Mouse (Mus musculus): ENCODE data around the gene Cnbd2.

The Cnbd2 gene

GRCm38 (mm10) chr2:156302063-156302462, 10.0 kb upstream of the Cnbd2 start:
- ChIA-PET CTCF (no interaction called here), POLR2A (interaction anchor here in 2 of 4 experiments (1.0 to 1.3 kb wide), 2 partner anchors 29 to 122 kb away, joined by 3 to 4 read pairs; partner anchors contain the start of gene Rbm39 (in 1 of the 2))

GRCm38 (mm10) chr2:156304351-156304750, 7.7 kb upstream of the Cnbd2 start:
- POLR2A ChIA-PET, result interaction anchor here in 2 of 4 experiments (0.5 to 3.5 kb wide), 10 partner anchors 8 to 229 kb away, joined by 3 to 17 read pairs (median 5); partner anchors contain the start of genes Cnbd2 (in 2 of the 2) and Scand1 (in 2 of the 2)
- CTCF ChIA-PET, result interaction anchor here in 2 of 4 experiments (0.6 to 2.9 kb wide), 7 partner anchors 8 to 90 kb away, joined by 3 to 10 read pairs (median 3); partner anchors contain the start of genes Cnbd2 (in 1 of the 2) and Scand1 (in 1 of the 2)

- ChIA-PET POLR2A (interaction anchor here in 2 of 4 experiments (0.7 to 3.5 kb wide), 14 partner anchors 11 to 194 kb away, joined by 3 to 17 read pairs (median 3); partner anchors contain the start of genes Cpne1 (in 1 of the 2), Rbm12 (in 1 of the 2) and Rbm39 (in 1 of the 2)), CTCF (interaction anchor here (0.6 to 2.9 kb wide), 40 partner anchors 8 to 501 kb away, joined by 3 to 10 read pairs (median 3); no protein-coding TSS in a partner anchor)
Measured at GRCm38 (mm10) chr2:156305818-156306217, 6.3 kb upstream of the Cnbd2 start.

GRCm38 (mm10) chr2:156307261-156307660, 4.8 kb upstream of the Cnbd2 start:
- ChIA-PET CTCF (interaction anchor here (0.6 to 2.9 kb wide), 8 partner anchors 9 to 328 kb away, joined by 3 to 10 read pairs (median 4); no protein-coding TSS in a partner anchor), POLR2A (interaction anchor here in 3 of 4 experiments (0.6 to 1.4 kb wide), 5 partner anchors 9 to 509 kb away, joined by 3 to 5 read pairs (median 4); no protein-coding TSS in a partner anchor)

- ChIA-PET CTCF (no interaction called here), POLR2A (interaction anchor here in 1 of 4 experiments (0.6 kb wide), 1 partner anchor 98 kb away, joined by 4 read pairs; no protein-coding TSS in a partner anchor)
Measured at GRCm38 (mm10) chr2:156309948-156310347, 2.2 kb upstream of the Cnbd2 start.

- ChIA-PET POLR2A (interaction anchor here in 1 of 4 experiments (0.6 kb wide), 1 partner anchor 98 kb away, joined by 4 read pairs; no protein-coding TSS in a partner anchor), CTCF (no interaction called here)
Measured at GRCm38 (mm10) chr2:156310455-156310854, 1.6 kb upstream of the Cnbd2 start.

- CTCF ChIA-PET, result interaction anchor here in 1 of 4 experiments (1.2 to 1.7 kb wide), 2 partner anchors 34 to 42 kb away, joined by 3 to 5 read pairs; no protein-coding TSS in a partner anchor
- POLR2A ChIA-PET, result interaction anchor here in 2 of 4 experiments (1.2 to 2.4 kb wide), 10 partner anchors 9 to 135 kb away, joined by 3 to 15 read pairs (median 6); partner anchors contain the start of gene Rbm39 (in 2 of the 2)
Measured at GRCm38 (mm10) chr2:156310945-156311344, 1.2 kb upstream of the Cnbd2 start.

GRCm38 (mm10) chr2:156311441-156311840, 658 bp upstream of the Cnbd2 start:
- CTCF ChIA-PET, result interaction anchor here in 3 of 4 experiments (0.6 to 1.8 kb wide), 10 partner anchors 8 to 204 kb away, joined by 3 to 6 read pairs (median 4); partner anchors contain the start of gene Romo1 (in 1 of the 3)

GRCm38 (mm10) chr2:156311841-156312291, 233 bp upstream of the Cnbd2 start:
- ChIA-PET CTCF (interaction anchor here in 3 of 4 experiments (0.6 to 1.8 kb wide), 17 partner anchors 8 to 620 kb away, joined by 3 to 6 read pairs (median 4); partner anchors contain the start of genes Romo1 (in 1 of the 3) and Trpc4ap (in 1 of the 3)), POLR2A (interaction anchor here in 3 of 4 experiments (0.6 to 2.4 kb wide), 51 partner anchors 8 to 1062 kb away, joined by 3 to 15 read pairs (median 4); partner anchors contain the start of genes Phf20 (in 2 of the 3), Rbm39 (in 2 of the 3), Cep250 (in 1 of the 3) and Epb41l1 (in 1 of the 3))

More at GRCm38 (mm10) chr2:156311441-156311840, 658 bp upstream of the Cnbd2 start:
- POLR2A ChIA-PET, result interaction anchor here in 3 of 4 experiments (0.8 to 2.4 kb wide), 34 partner anchors 8 to 355 kb away, joined by 3 to 15 read pairs (median 4); partner anchors contain the start of genes Rbm39 (in 2 of the 3), Cep250 (in 1 of the 3), Epb41l1 (in 1 of the 3) and Phf20 (in 1 of the 3)

GRCm38 (mm10) chr2:156313153-156313552, 1.1 kb downstream of the Cnbd2 start:
- CTCF ChIA-PET, result interaction anchor here in 3 of 4 experiments (0.6 to 1.8 kb wide), 7 partner anchors 8 to 108 kb away, joined by 3 to 6 read pairs (median 4); partner anchors contain the start of gene Epb41l1 (in 1 of the 3)
- POLR2A ChIA-PET, result interaction anchor here in 2 of 4 experiments (0.6 to 2.4 kb wide), 24 partner anchors 9 to 1121 kb away, joined by 3 to 15 read pairs (median 4); partner anchors contain the start of genes Rbm39 (in 2 of the 2), Cep250 (in 1 of the 2), Nfs1 (in 1 of the 2) and Phf20 (in 1 of the 2)

GRCm38 (mm10) chr2:156314811-156315210, 2.7 kb downstream of the Cnbd2 start:
- CTCF ChIA-PET, result interaction anchor here in 3 of 4 experiments (0.7 to 1.6 kb wide), 3 partner anchors 9 to 10 kb away, joined by 4 to 7 read pairs (median 5); no protein-coding TSS in a partner anchor
- POLR2A ChIA-PET, result interaction anchor here in 1 of 4 experiments (0.6 kb wide), 2 partner anchors 26 to 333 kb away, joined by 3 read pairs; no protein-coding TSS in a partner anchor

- POLR2A ChIA-PET, result interaction anchor here in 1 of 4 experiments (1.3 kb wide), 1 partner anchor 13 kb away, joined by 3 read pairs; no protein-coding TSS in a partner anchor
Measured at GRCm38 (mm10) chr2:156318491-156318890, 6.4 kb downstream of the Cnbd2 start.

GRCm38 (mm10) chr2:156321538-156321937, 9.4 kb downstream of the Cnbd2 start:
- CTCF ChIA-PET, result interaction anchor here in 2 of 4 experiments (0.6 to 0.8 kb wide), 4 partner anchors 14 to 699 kb away, joined by 3 to 4 read pairs (median 3); no protein-coding TSS in a partner anchor

More at GRCm38 (mm10) chr2:156318491-156318890, 6.4 kb downstream of the Cnbd2 start:
- CTCF ChIA-PET, result no interaction called here

GRCm38 (mm10) chr2:156324116-156324588, 12.1 kb downstream of the Cnbd2 start:
- POLR2A ChIA-PET, result interaction anchor here in 2 of 4 experiments (0.9 to 1.5 kb wide), 5 partner anchors 9 to 17 kb away, joined by 3 to 5 read pairs (median 3); partner anchors contain the start of genes Cnbd2 (in 2 of the 2) and Scand1 (in 2 of the 2)
- CTCF ChIA-PET, result interaction anchor here in 1 of 4 experiments (0.9 to 2.3 kb wide), 3 partner anchors 10 to 18 kb away, joined by 4 to 7 read pairs (median 5); no protein-coding TSS in a partner anchor

More at GRCm38 (mm10) chr2:156321538-156321937, 9.4 kb downstream of the Cnbd2 start:
- POLR2A ChIA-PET, result interaction anchor here in 3 of 4 experiments (0.8 to 1.8 kb wide), 3 partner anchors 9 to 141 kb away, joined by 3 to 5 read pairs (median 4); partner anchors contain the start of genes Cnbd2 (in 1 of the 3), Rbm39 (in 1 of the 3) and Scand1 (in 1 of the 3)

- POLR2A ChIA-PET, result interaction anchor here in 2 of 4 experiments (0.5 to 1.5 kb wide), 5 partner anchors 8 to 79 kb away, joined by 3 to 5 read pairs (median 3); partner anchors contain the start of genes Cnbd2 (in 2 of the 2) and Scand1 (in 2 of the 2)
- CTCF ChIA-PET, result interaction anchor here in 1 of 4 experiments (2.3 kb wide), 1 partner anchor 19 kb away, joined by 7 read pairs; no protein-coding TSS in a partner anchor
Measured at GRCm38 (mm10) chr2:156324681-156325080, 12.6 kb downstream of the Cnbd2 start.

GRCm38 (mm10) chr2:156330681-156331080, 18.6 kb downstream of the Cnbd2 start:
- CTCF ChIA-PET, result interaction anchor here in 2 of 4 experiments (0.6 to 1.4 kb wide), 2 partner anchors 26 to 1825 kb away, joined by 3 read pairs; no protein-coding TSS in a partner anchor
- POLR2A ChIA-PET, result interaction anchor here in 1 of 4 experiments (0.9 to 1.8 kb wide), 5 partner anchors 12 to 28 kb away, joined by 3 to 4 read pairs (median 3); partner anchors contain the start of gene Scand1

GRCm38 (mm10) chr2:156331446-156331965, 19.4 kb downstream of the Cnbd2 start:
- ChIA-PET POLR2A (interaction anchor here in 1 of 4 experiments (0.9 to 1.8 kb wide), 5 partner anchors 12 to 29 kb away, joined by 3 to 4 read pairs (median 3); partner anchors contain the start of gene Scand1), CTCF (interaction anchor here in 2 of 4 experiments (0.6 to 1.4 kb wide), 2 partner anchors 26 to 1824 kb away, joined by 3 read pairs; no protein-coding TSS in a partner anchor)

Data from embryonic stem cell, embryonic (primary cell).